Mouse (Mus musculus): ENCODE data around the gene Ptk7. TPM values are rescaled to one million over a fixed set of nuclear protein-coding genes. Genes with fewer than 3 reads are reported as not detected.

Gene Ptk7
- polyA plus RNA-seq, 1 experiment from 2014 or later, result 69.7 TPM

GRCm38 (mm10) chr17:46552151-46552550 lies 77.2 kb downstream of the Ptk7 start:
- peaks cover 38% of the 10 kb centered on the region for H3K4me1 ChIP-seq
- peaks cover 38% of the 10 kb centered on the region for H3K36me3 ChIP-seq
- H3K27me3 ChIP-seq (replicated peaks), result peaks cover 4% of the 10 kb centered on the region
- ATAC-seq (ENCODE audit: low FRiP score, low read depth), result no peak
- 89% methylated on average over 7 of the region's 7 CpGs for WGBS
- H3K27ac ChIP-seq, result no peak overlapping the region
- H3K4me3 ChIP-seq, result no peak overlapping the region
- H3K9ac ChIP-seq, result no peak overlapping the region
- H3K4me2 ChIP-seq (replicated peaks), result peak overlapping the region; percentile 89
- H3K9me3 ChIP-seq, result no peaks in the 10 kb centered on the region

- H3K27ac ChIP-seq, result no peak overlapping the region
- peaks cover 38% of the 10 kb centered on the region for H3K36me3 ChIP-seq
- peaks cover 9% of the 10 kb centered on the region for H3K27me3 ChIP-seq (replicated peaks)
- no peak overlapping the region for H3K4me2 ChIP-seq (replicated peaks)
- ATAC-seq (ENCODE audit: low FRiP score, low read depth), result no peak
- H3K4me3 ChIP-seq, result no peak overlapping the region
- no peaks in the 10 kb centered on the region for H3K9me3 ChIP-seq
- H3K4me1 ChIP-seq, result peaks cover 39% of the 10 kb centered on the region
- 92% methylated on average over 6 of the region's 6 CpGs for WGBS
- no peak overlapping the region for H3K9ac ChIP-seq
Measured at GRCm38 (mm10) chr17:46551369-46551768, 77.9 kb downstream of the Ptk7 start.

GRCm38 (mm10) chr17:46550904-46551303 lies 78.4 kb downstream of the Ptk7 start:
- Histone ChIP-seq H3K4me2 (replicated peaks) (no peak overlapping the region), H3K9ac (no peak overlapping the region), H3K36me3 (peaks cover 38% of the 10 kb centered on the region), H3K4me1 (peaks cover 42% of the 10 kb centered on the region), H3K27me3 (replicated peaks) (peaks cover 9% of the 10 kb centered on the region), H3K9me3 (no peaks in the 10 kb centered on the region), H3K4me3 (no peak overlapping the region), H3K27ac (no peak overlapping the region)
- WGBS, result 88% methylated on average over 7 of the region's 7 CpGs
- ATAC-seq (ENCODE audit: low FRiP score, low read depth), result no peak

GRCm38 (mm10) chr17:46549642-46550041 lies 79.7 kb downstream of the Ptk7 start:
- no peak for ATAC-seq (ENCODE audit: low FRiP score, low read depth)
- Histone ChIP-seq H3K36me3 (peaks cover 38% of the 10 kb centered on the region), H3K27ac (no peak overlapping the region), H3K27me3 (replicated peaks) (peaks cover 9% of the 10 kb centered on the region), H3K4me2 (replicated peaks) (no peak overlapping the region), H3K9ac (no peak overlapping the region), H3K4me1 (peaks cover 43% of the 10 kb centered on the region), H3K9me3 (no peaks in the 10 kb centered on the region), H3K4me3 (no peak overlapping the region)
- 92% methylated on average over 9 of the region's 9 CpGs for WGBS

DNA sequence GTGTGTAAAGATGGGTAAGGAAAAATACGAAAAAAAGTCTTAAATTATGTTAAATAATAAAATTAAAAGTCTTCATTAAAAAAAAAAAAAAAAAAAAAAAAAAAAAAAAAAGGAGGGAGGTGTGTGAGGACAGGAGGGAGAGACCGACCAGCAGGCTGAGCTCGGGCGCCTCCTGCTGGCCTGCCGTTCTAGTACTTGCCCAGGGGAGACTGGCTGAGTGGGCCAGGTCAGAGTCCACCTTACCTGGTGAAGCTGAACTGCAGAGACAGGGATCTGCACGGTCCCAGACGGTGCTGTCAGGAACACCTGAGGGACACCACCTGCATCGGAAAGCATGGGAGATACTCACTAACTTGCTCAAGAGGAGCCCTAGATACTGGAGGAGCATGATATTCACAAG lies 80.1 kb downstream of the Ptk7 start:
- Histone ChIP-seq H3K36me3 (peaks cover 38% of the 10 kb centered on the region), H3K9ac (no peak overlapping the region), H3K4me1 (peaks cover 38% of the 10 kb centered on the region), H3K9me3 (no peaks in the 10 kb centered on the region), H3K27ac (no peak overlapping the region), H3K4me3 (no peak overlapping the region), H3K4me2 (replicated peaks) (no peak overlapping the region), H3K27me3 (replicated peaks) (peaks cover 9% of the 10 kb centered on the region)
- WGBS, result 22% methylated on average over 8 of the region's 8 CpGs
- ATAC-seq (ENCODE audit: low FRiP score, low read depth), result no peak

GRCm38 (mm10) chr17:46548741-46549140 lies 80.6 kb downstream of the Ptk7 start:
- Histone ChIP-seq H3K27ac (no peak overlapping the region), H3K4me1 (peaks cover 34% of the 10 kb centered on the region)

DNA sequence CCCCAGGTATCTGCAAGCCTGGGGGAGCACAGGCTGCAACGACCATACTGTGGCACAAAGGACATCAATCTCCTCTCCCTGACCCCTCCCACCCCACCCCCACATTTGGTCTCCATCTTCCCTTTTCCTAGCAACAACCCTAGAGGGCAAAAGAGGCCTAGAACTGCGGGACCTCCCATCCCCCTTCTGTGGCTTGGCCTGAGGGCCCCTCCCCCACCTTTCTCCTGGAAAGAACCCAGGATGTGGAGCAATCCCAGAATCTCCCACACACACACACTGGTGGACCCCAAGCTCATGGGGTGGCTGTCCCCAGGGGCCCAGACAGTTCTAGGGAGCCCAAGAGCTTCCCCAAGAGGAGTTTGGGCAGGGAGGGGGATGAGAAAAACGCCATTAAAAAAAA lies 81.4 kb downstream of the Ptk7 start:
- H3K4me3 ChIP-seq, result no peak overlapping the region
- H3K9me3 ChIP-seq, result no peaks in the 10 kb centered on the region
- no peak overlapping the region for H3K9ac ChIP-seq
- H3K36me3 ChIP-seq, result peaks cover 41% of the 10 kb centered on the region
- H3K4me1 ChIP-seq, result peaks cover 25% of the 10 kb centered on the region
- no peak overlapping the region for H3K4me2 ChIP-seq (replicated peaks)
- H3K27me3 ChIP-seq (replicated peaks), result peaks cover 9% of the 10 kb centered on the region
- no peak for ATAC-seq (ENCODE audit: low FRiP score, low read depth)
- no peak overlapping the region for H3K27ac ChIP-seq
- 14% methylated on average over 3 of the region's 3 CpGs for WGBS

More at GRCm38 (mm10) chr17:46548741-46549140, 80.6 kb downstream of the Ptk7 start:
- peaks cover 9% of the 10 kb centered on the region for H3K27me3 ChIP-seq (replicated peaks)
- H3K9ac ChIP-seq, result no peak overlapping the region
- no peak overlapping the region for H3K4me3 ChIP-seq
- H3K4me2 ChIP-seq (replicated peaks), result no peak overlapping the region
- H3K36me3 ChIP-seq, result peaks cover 38% of the 10 kb centered on the region
- ATAC-seq (ENCODE audit: low FRiP score, low read depth), result no peak
- no peaks in the 10 kb centered on the region for H3K9me3 ChIP-seq
- WGBS, result 43% methylated on average over 11 of the region's 11 CpGs

DNA sequence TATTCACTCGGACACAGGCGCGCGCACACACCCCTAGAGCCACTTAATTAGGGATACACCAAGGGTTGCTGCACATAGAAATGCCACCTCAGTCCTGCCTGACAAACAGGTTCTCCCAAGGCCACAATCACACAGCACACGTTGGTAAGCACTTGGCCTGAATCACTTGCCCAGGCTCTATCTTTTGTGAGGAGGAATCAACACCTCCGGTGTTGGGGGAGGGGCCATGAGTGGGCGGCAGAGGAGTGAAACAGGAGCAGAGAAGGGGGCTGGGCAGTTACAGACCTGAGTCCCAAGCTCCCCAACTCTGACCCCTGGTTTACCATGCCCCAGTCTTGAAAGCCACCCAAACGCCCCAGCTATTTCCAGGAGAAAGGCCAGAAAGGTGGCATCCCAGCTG lies 82.3 kb downstream of the Ptk7 start:
- Histone ChIP-seq H3K4me2 (replicated peaks) (peak overlapping the region; percentile 88), H3K4me3 (no peak overlapping the region), H3K27me3 (replicated peaks) (peaks cover 9% of the 10 kb centered on the region), H3K4me1 (peaks cover 17% of the 10 kb centered on the region), H3K9ac (no peak overlapping the region), H3K9me3 (no peaks in the 10 kb centered on the region), H3K36me3 (peaks cover 38% of the 10 kb centered on the region), H3K27ac (no peak overlapping the region)
- ATAC-seq (ENCODE audit: low FRiP score, low read depth), result no peak
- 12% methylated on average over 8 of the region's 8 CpGs for WGBS

GRCm38 (mm10) chr17:46546591-46546990 lies 82.7 kb downstream of the Ptk7 start:
- H3K4me1 ChIP-seq, result peaks cover 17% of the 10 kb centered on the region
- peaks cover 9% of the 10 kb centered on the region for H3K27me3 ChIP-seq (replicated peaks)
- H3K36me3 ChIP-seq, result peaks cover 35% of the 10 kb centered on the region
- H3K4me3 ChIP-seq, result peak overlapping the region; percentile 68
- peak overlapping the region; percentile 77; the same call in 1 of the 2 replicates for H3K9ac ChIP-seq
- ATAC-seq (ENCODE audit: low FRiP score, low read depth), result no peak
- H3K27ac ChIP-seq, result no peak overlapping the region
- peak overlapping the region; percentile 88 for H3K4me2 ChIP-seq (replicated peaks)
- WGBS, result 13% methylated on average over 7 of the region's 7 CpGs
- no peaks in the 10 kb centered on the region for H3K9me3 ChIP-seq

GRCm38 (mm10) chr17:46545813-46546564 lies 83.3 kb downstream of the Ptk7 start, which contains the start of gene Cul9:
Gene Cul9, minus strand, starts transcription at chr17:46546388.
- Histone ChIP-seq H3K9me3 (no peaks in the 10 kb centered on the region), H3K27ac (no peak within 1 kb of the TSS), H3K4me1 (peaks cover 17% of the 10 kb centered on the region), H3K4me2 (replicated peaks) (peak within 1 kb of the TSS; percentile 88), H3K36me3 (peaks cover 35% of the 10 kb centered on the region), H3K4me3 (peak within 1 kb of the TSS; percentile 68), H3K27me3 (replicated peaks) (peaks cover 9% of the 10 kb centered on the region), H3K9ac (peak within 1 kb of the TSS; percentile 77)
- peak; percentile 86 for ATAC-seq (ENCODE audit: low FRiP score, low read depth)
- 1% methylated on average over 49 of the region's 49 CpGs for WGBS

- Histone ChIP-seq H3K9me3 (no peaks in the 10 kb centered on the region), H3K4me1 (peaks cover 17% of the 10 kb centered on the region), H3K27ac (no peak overlapping the region), H3K9ac (no peak overlapping the region), H3K4me2 (replicated peaks) (no peak overlapping the region), H3K27me3 (replicated peaks) (peaks cover 9% of the 10 kb centered on the region), H3K4me3 (no peak overlapping the region), H3K36me3 (peaks cover 27% of the 10 kb centered on the region)
- 89% methylated on average over 12 of the region's 12 CpGs for WGBS
- no peak for ATAC-seq (ENCODE audit: low FRiP score, low read depth)
Measured at GRCm38 (mm10) chr17:46543661-46544060, 85.6 kb downstream of the Ptk7 start.

- Histone ChIP-seq H3K4me2 (replicated peaks) (no peak overlapping the region), H3K9me3 (no peaks in the 10 kb centered on the region), H3K27ac (no peak overlapping the region), H3K36me3 (peaks cover 22% of the 10 kb centered on the region), H3K4me1 (no peaks in the 10 kb centered on the region), H3K27me3 (replicated peaks) (peaks cover 10% of the 10 kb centered on the region), H3K4me3 (no peak overlapping the region), H3K9ac (no peak overlapping the region)
- 40% methylated on average over 12 of the region's 12 CpGs for WGBS
- peak; percentile 61; the same call in 1 of the 2 replicates for ATAC-seq (ENCODE audit: low FRiP score, low read depth)
Measured at GRCm38 (mm10) chr17:46525579-46526307, 103.6 kb downstream of the Ptk7 start.

All from neural tube, embryonic 12.5 days (tissue).